Mouse (Mus musculus): ENCODE data around the gene Fads6.

DNA sequence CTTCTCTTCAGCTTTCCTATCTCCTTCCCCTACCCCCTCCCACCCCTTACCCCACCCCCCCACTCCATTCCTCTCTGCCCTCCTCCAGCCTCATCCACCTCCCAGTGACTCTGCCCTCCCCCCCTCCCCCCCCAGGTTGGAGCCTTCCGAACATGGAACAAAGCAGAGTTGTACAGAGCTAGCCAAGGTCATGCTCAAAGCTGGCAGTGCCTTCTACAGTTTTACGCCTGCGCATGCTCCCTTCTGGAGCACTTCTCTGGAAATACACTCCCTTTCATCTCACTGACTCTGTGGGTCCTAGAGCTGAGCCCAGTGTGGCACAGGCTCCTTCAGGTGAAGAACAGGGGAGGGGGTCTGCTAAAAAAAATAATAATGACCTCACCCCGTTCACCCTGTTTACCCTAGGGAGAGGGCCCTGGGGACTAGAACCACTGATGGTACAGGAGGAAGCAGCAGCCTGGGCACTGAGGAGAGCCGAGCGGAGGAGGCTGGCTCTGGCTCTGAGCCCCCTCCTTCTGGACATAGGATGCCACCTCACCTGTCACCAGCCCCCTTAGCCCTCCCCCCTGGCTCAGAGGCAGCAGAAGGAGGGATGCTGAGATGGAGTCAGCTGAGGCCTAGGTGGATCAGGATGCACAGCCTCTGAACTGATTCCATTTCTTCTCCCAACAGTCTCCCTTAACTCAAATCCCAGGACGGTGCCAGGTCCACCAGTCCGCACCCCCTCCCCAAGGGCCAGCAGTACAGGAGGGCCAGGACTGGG lies 14.6 kb downstream of the Fads6 start:
- no peak for TF ChIP-seq CTCF (IDR thresholded peaks at IDR 0.05; ENCODE audit: extremely low read depth, insufficient read depth, insufficient read length, insufficient replicate concordance)
- no peak for TF ChIP-seq POLR2A (IDR thresholded peaks at IDR 0.05; ENCODE audit: low read depth, low read length)

All from spleen, adult 2 months (tissue).